Mouse (Mus musculus) CD4-positive, CD25-positive, alpha-beta regulatory T cell, adult 2 months (primary cell): Measurements from ENCODE around the gene Ankrd40.

Experiments used
- DNase-seq: peaks from one replicate; pipeline ENCODE4 v3.0.0-alpha.2; 2012; ENCODE audit warnings: low read depth, low spot score

Ankrd40 gene

DNA sequence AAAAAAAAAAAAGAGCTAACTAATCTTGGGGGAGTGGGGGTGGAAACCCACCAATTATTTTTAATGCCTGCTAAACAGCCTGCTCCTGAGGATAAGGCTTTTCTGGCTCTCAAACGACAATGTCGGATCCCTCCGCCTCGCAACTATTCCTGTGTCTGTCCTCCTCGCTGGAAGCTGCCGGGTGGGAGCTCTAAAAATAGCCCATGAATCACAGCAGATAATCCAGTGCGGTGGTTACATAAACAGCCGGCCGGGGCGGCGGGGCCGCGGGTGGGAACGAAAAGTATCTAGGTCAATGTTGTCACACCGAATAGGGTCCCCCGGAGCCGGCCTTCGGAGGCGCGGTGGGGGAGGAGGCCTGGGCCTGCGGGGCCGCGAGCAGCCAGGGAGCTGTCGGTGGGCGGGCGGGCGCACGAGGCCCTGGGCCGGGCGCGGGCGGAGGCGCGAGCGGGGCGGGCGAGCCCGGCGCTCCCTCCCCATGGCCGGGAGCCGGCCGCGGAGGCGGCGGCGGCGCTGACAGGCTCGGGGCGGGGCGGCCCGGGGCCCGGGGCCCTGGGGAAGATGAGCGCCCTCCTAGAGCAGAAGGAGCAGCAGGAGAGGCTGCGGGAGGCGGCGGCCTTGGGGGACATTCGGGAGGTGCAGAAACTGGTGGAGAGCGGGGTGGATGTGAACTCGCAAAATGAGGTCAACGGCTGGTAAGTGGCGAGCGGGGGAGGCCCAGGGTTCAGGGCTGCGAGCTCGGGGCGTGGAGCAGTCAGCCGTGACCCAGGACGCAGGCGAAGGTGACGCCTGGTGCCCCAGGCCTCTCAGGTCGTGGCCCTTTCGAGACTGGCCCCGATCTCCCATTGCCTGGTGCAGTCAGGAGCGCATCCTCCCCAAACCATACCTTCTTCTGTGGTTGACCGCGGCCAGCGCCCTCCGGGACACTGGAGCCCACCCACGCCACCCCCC is at the start of gene Ankrd40:
Ankrd40 (plus strand) TSS at position 309 of the 951 bp plus-strand sequence.
- peak; percentile 89 for DNase-seq

DNA sequence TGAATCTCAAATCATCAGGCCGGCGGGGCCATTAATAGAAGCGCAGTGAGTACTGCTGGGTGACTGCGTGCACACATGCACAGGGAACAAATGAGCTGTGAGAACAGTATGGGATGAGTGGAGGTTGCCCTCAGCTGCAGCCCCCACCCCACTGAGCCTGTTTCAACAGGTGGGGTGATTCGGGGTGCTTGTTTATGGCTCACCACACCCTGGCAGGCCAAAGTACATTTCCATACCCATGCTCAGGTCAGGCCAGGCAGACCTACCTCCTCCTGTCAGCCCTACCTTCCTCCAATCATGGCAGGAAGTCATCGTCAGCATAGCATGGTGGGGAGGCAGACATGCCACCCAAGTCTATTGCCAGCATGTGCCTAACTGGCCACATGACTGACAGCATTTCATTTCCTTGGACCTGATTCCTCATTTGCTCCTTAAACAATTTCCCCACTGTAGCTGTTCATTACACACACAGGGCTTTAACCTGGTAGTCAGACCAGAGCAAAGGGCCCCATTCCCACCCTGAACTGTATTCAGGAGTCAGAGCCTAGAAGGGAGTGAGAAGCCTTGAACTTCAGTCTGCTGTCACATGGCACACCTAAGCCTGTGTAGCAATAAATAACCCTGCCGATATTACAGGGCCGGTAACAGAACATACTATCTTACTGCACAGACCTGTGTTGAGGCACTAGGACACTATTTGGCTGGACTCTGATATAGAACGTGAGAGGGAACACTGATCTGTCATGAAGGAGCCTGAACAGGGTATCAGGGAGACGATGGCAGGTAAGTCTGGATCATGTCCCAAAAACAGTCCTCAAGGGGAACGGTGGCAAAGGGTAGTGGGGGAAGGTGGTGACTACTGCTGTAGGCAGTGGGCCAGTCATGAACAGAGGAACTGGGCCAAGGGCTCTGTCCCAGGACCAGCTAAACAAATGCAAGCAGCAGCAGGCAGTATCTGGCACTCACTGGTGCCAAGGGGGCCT is 46.3 kb upstream of the Ankrd40 start, which contains the start of gene Gm21885:
Gm21885 (plus strand) TSS at position 675 of the 983 bp plus-strand sequence.
- no peak for DNase-seq

DNA sequence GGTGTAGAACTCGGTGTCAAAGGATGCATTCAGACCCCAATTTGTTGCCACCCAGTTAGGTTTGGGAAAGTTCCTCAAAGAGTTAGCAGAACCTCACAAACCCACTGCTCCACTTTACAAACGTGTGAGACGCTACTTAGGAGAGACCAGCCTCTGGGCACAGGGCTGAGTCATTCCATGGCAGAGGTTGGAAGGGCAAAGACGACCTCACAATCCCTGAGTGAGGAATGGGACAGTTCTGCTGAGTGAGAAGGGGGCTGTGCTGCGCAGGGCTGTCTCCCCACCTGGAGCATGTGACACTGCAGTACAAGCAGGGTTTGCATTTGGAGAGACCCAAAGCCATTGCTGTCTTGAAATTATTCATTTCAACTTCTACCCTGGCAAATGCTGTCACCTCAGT is 45.5 kb upstream of the Ankrd40 start:
- DNase-seq = no peak

DNA sequence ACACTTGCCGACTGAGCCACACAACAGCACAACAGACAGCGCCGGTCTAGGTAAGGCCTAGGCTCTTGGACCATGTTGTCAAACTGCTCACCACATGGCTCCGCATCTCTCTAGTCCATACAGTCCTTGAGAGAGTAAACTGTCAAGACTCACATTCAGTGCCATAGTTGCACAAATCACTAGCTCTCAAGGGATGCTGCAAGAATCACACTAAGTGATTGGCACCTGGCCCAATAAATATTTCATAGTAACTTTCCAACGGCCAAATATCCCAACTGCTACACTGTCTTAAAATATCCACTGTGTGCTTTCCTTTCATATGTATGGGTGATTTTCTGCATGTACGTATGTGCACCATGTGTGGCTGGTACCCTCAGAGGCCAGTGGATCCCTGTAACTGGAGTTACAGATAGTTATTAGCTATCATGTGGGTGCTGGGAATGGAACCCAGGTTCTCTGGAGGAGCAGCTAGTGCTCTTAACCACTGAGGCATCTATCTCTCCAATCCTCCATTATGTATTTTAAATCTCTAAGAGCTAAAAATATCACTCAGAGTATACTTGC is 44.2 kb upstream of the Ankrd40 start:
- no peak for DNase-seq

DNA sequence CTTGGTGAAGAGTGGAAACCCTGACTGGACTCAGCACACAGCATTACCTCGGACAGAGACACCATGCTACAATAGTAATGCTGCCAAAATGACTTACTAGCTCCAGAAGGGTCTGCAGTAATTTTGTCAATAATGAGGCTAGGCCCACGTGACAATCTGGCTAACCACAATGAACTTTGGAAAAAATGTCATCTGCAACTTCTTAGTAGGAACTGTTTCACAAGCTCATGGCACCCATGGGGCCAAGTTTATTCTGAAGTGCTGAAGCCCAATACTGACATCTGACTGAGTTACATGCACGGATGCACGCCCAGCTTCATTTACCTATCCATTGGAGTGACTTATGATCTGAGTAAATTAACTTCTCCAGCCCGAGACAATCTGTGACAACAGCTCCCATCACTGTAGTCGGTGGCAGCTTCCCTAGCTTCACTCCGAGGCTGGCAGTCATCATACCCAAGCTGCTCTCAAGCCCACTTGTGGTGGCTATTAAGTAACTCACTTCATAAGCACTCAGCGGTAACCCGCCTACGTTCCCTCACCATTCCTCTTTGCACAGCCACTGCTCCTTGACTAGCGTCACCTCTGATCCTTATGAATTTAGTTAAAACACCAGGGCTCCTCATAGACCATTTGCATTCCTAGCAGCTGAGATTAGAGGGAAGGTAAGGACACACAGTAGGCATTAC is 41.8 kb upstream of the Ankrd40 start:
- DNase-seq = no peak

DNA sequence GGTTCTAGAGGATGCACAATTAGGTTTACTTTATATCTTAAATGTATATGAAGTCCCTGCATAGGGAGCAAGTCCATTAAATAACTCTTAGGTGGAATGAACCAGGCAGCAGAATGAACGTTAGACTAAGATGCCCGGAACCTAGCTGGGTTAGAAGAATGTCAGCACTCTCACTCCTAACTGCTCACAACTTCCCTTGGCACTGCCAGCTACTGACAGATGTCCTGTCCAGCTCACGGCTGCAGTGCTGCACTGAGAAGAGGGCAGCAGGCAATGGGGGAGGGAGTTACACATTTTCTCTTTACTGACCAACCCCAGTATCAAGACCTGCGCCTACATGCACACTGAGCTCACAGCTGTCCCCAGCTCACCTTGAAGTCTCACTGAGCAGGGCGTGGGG is 40.7 kb upstream of the Ankrd40 start:
- no peak for DNase-seq

DNA sequence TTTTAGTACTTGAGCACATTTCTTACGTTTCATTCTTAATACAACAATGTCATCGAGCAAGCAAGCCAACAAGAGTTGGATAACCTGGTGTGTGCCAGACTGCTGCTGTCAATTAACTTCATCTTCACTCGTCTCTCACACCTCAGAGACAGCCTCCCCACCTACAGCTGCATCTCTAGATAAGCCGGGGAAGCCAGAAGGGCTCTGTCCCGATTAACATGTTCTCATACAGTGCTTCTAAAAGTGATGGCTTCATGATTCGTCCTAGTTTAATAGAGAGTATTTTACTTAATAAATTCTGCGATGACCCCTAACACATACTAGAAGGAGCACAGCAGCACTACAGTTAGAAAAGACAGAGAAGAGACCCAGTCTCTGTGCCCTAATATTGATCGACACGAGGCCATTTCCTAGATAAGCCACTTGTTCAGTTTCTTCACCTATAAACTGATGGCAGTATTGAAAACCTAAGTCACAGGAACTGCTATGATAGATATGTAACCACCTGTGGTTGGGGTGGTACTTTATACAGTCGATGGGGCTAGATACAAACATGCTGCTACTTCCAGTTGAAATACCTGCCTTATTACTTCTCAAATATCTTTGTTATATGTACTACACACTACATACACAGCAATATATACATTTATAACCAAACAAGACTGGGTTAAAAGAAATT is 37.6 kb upstream of the Ankrd40 start:
- no peak for DNase-seq

DNA sequence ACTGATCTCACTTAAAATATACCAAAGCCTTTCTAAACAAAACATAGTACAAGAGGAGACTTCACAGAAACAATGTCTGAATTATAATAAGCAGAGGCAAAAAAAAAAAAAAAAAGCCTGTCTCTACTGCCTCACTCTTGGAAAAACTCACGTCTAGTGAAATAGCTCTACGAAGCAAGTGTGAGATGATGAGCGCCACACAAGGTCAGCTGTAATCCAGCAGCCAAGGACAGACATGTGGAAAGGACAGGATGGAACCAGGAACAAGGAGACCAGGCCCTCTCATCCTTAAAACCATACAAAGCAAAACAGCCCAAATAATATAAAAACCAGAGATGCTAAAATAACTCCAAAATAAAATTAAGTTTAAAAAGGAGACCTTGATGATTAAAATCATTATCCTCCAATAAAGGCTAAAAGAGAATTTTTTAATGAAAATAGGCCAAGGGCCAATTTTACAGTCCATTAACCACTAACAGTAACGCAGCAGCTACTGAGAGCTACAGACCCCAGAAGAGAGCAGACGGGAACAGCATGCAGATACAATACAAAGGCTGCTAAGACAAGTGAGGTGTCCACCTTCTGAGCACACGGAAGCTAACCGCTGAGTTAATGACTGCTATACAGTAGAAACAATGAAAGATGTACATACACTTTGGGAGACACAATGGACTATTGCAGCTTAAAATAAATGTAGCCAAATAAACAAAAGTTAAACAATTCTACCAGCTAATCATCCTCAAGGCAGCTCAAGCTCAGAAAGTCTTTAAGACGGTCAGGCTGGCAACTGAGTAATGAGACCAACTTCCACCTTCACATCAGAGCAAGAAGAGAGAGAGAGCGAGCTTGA is 32.6 kb upstream of the Ankrd40 start:
- no peak for DNase-seq

DNA sequence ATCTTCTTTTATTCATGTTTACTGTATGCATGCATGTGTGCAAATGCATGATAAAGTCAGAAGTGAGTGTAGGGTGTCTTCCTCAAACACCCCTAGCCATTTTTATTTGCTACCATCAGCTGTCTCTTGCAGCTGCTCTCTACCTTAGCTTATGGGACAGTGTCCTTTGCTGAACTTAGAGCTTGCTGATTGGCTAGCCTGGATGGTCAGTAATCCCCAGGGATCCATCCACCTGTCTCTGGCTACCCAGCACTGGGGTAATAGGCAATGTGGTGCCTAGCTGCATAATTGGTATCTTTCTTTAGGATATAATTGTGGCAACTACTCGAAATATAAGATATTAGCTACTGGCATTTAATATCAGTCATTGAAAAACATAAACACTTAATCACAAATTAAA is 15.1 kb upstream of the Ankrd40 start:
- DNase-seq = no peak

DNA sequence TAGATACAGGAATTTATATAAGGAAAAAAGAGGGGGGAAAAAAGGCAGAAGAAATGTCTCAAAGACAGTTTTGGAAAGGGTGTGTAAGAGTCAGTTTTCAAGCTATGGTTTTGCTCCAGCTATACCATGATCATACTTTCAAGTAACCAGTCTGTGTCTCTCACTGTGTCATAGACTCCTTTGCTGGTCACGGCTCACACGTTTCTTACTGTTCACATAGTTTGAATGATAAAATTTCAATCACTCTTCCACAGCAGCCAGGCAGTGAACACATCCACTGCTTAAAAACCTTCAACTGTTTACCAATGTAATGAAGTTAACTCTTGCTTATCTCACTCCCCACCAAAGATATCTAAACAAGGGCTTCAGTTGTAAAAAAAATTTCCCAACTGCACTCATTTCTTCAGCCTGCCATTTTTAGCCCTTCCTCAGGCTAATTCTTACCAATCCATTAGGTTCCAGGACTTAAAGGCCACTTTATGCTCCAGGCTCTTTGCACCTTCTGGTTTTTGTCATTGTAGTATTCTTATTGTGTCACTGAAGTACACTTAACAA is 13.6 kb upstream of the Ankrd40 start:
- DNase-seq = no peak

DNA sequence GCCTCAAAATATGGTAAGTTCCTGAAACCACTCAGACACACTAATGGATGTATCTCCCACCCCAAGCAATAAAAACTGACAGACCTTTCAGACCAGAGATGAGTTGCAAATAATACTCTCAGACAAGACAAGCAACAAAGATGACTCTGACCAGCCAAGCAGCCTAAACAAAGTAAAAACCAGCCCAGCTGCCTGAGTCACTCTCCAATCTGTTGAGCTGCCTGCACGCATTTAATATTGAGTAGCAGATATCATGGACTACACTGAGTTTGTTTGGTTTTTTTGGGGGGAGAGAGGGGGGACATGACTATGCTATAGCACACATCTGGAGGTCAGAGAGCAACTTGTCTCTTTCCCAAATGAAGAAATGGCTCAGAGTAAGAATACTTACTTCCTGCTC is 12.5 kb upstream of the Ankrd40 start:
- no peak for DNase-seq

DNA sequence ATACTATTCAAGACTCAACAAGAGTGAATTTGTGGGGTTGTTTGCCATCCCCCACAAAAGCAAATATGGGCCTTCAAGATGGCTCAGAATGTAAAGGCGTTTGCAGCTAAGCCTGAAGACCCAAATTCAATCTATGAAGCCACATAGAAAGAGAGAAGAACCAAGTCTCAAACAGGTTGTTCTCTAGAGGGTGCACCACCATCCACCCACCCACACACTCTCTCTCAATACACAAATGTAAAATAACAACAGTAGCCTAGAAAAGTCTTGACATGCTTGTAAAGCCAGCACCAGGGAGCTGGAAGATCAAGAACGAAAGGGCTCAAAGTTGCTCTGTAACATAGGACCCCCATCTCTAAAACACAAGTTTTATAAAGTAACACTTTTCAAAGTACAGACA is 11.3 kb upstream of the Ankrd40 start:
- DNase-seq = no peak

DNA sequence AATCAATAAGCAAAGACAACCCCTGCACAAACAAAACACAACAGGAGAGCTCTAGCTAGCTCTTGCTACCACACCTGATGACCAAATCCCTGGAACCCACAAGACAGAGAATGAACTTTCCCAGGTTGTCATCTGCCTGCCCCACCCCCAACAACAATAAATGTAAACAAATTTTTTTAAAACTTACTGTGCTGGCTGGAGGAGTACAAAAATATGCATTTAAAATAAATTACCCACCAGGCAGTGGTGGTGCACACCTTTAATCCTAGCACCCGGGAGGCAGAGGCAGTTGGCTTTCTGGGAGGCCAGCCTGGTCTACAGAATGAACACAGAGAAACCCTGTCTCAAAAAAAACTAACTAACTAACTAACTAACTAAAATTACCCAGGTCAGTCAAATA is 10.8 kb upstream of the Ankrd40 start:
- no peak for DNase-seq

DNA sequence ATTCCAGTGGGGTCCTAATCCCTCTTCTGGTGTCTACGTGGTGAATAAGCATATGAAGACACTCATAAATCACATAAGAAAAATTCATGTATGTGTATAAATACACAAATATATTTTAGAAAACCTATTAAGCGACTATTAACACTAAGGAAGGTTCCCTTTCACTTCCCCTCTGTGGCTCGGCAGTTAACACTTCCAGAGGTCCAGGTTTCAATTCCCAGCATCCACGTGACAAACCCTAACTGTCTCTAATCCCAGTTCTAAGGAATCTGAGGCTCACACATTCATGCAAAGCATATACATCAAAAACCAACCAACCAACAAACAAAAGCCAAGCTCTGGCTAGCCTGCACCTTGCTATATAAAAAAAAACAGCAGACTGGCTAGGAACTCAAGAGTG is 10.3 kb upstream of the Ankrd40 start:
- no peak for DNase-seq

DNA sequence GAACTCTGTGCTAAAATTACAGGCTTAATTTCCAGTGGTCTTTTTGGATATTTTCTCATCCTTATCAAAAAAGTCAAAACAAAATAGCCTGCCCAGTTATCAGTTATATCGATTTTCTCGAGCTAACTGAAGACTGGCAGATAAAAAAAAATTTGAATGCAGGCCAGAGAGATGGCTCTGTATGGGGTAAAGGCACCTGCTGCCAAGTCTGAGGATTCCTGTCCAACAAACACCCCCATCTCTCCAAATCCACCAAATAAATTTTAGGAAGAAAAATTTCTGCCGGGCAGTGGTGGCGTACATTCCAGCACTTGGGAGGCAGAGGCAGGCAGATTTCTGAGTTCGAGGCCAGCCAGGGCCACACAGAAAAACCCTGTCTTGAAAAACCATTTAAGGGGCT is 9.7 kb upstream of the Ankrd40 start:
- no peak for DNase-seq

DNA sequence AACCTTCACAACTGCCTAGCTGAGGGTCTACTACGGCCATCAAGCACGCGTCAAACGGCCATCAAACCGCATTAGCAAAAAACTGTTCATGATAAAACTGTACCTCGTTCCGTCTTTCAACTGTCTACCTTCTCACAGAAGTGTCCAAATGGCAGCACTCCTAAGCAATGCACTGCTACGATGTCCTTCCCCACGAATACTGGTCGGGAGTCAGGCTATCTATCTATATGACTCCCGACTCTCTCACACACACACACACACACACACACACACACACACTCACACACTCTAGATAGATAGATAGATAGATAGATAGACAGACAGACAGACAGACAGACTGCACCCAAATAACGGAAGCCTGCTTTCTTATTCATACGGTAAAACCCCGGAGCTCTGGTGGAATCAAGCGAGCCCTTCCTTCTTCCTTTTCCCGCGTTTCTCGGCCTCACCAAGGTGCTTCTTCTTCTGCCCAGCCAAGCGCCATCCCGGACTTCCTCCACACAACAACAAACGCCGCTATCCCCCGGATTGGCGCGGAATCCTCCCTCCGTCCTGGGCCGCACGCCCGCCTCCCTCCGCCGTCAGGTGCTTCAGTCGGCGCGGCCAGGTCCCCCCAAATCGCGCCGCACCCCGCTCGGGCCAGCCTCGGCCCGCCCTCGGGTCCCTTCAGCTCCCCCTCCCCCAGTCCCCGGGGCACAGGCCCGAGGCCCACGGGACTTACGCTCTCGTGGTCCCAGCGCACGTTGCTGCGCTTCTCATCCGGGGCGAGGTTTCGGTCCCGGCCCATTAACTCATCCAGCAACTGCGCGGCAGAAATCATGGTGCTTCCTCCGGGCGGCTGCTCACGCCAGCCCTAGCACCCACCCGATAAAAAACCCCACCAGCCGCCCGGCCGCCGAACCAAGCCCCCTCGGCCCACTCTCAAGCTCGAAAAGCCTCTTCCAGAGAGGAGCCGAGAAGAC is 6.6 kb upstream of the Ankrd40 start:
- no peak for DNase-seq

DNA sequence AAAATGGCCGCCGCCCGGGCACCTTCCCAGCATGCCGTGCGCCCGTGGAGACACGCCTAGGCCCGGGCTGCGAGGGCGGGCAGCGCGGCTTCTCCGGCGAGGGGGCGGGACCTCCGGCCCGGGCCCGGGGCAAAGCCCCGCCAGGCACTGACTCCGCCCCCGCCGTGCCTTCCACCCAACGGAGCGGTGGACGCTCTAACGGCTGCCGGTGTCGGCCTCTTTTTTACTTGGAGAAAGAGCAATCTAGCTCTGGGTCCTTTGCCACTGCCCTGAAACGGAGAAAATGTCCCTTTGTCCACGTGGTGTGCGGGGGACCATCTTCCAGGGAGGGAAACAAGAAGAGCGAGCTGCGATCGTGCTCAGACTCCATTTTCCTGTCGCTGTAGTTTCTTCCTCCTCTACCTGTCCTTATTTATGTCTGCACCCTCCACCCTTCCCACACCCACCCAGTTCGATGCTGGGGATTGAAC is 5.8 kb upstream of the Ankrd40 start, which contains the start of gene Luc7l3:
Luc7l3 (minus strand) TSS at position 58 of the 470 bp plus-strand sequence.
- peak; percentile 96 for DNase-seq

DNA sequence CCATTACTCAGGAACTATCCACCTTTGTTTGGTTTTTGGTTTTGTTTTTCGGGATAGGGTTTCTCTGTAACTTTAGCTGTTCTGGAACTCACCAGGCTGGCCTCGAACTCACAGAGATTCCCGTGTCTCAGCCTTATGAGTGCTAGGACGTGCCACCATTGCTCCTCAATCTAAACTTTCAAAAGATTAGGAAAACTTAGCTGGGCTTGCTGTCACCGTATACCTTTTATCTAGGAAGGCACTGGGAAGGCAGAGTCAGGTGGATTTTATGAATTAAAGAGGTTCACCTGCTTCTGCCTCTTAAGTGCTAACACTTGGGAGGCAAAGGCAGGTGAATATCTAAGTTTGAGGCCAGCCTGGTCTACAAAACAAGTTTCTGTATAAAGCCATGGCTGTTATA is 5.2 kb upstream of the Ankrd40 start:
- peak; percentile 11 for DNase-seq
